Mouse (Mus musculus): Measurements from ENCODE around the gene Gbe1.

The Gbe1 gene

DNA sequence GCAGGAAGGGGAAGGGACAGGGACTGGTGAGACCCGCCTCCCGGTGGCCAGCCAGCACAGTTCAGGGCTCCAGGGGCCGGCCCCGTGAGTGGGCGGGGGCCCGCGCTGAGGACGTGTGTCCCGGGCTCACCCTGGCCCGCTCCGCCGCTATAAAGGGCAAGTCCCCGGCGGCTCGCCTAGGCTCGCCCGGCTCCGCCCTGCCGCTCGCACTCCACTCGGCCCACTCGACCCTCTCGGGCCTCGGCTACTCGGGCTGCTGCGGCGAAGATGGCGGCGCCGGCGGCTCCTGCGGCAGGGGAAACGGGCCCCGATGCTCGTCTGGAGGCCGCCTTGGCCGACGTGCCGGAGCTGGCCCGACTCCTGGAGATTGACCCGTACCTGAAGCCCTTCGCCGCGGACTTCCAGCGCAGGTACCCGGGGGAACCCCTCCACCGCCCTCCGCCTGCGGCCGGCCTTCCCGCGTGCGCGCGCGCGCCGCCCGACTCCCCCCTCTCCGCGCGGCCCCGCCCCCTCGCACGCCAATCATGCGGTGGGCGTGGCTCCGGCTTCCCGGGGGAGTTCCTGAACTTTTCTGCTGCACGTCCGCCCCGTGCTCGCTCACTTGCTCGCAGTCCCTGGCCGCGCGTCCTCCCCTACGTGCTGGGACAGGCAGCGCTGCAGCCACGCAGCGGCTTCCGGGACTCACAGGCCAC lies at the start of gene Gbe1:
Gene Gbe1, plus strand, starts transcription at position 64 of the 692 bp plus-strand sequence.
- in situ Hi-C loops (cut with MseI, MboI), result loop anchor here in 1 of 2 experiments (25.0 kb wide), 1 partner anchor 248 kb away; no protein-coding TSS in a partner anchor

DNA sequence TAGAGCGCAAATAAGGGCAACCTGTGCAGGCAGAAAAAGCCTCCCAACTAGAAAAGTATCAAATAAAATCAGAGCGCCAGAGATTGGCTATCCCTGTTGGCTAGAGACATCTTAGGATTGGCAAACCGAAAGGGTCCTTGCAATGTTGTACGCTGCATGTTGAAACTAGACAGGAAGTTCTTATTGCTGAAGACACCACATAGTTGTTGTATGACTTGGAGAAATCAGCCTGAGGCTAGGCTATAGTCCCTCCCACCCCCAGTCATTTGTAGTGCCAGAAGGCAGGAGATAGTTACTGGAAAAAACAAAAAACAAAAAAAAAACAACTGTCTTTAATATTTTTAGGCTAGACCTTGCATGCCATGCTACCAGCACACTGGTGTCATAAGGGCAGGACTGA lies 3.1 kb upstream of the Gbe1 start:
- in situ Hi-C loops (cut with MseI, MboI), result loop anchor here in 1 of 2 experiments (25.0 kb wide), 1 partner anchor 252 kb away; no protein-coding TSS in a partner anchor

DNA sequence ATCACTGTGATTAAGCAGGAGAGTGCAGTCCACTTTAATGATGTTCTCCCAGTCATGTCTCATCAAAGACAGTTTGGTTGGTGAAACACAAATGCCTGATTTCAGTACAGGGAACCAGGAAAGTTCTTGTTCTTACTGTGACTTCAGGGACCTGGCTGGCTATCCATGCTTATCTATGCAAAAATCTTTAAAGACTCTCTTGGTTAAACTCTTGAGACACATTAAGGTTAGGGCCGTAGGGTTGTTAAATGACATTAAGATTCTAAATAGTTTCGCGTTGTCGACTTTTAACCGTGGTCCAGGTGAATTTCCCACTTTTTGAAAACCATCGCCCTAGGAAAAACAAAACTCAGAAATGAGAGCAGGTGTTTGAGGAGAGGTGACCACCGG lies 258 bp upstream of the Gbe1 start:
- in situ Hi-C loops (cut with MseI, MboI), result loop anchor here in 1 of 2 experiments (25.0 kb wide), 1 partner anchor 249 kb away; no protein-coding TSS in a partner anchor

DNA sequence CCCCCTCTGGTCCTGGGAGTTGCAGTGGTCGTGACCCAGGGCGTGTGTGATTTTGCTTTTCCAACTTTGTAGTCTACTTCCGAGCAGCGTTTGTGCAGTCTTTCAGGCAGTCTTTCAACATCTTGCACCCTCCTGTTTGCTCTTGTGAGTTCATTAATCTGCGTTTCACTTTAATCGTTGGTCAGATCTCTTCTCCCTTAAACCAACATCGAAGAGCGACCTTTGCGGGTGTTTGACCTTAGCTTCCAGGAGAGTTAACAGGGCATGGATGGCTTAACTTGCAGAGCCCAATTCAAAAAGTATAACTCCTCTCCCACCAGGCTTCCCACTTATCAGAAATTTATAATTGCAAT lies 805 bp downstream of the Gbe1 start:
- in situ Hi-C loops (cut with MseI, MboI), result loop anchor here in 1 of 2 experiments (25.0 kb wide), 1 partner anchor 248 kb away; no protein-coding TSS in a partner anchor

DNA sequence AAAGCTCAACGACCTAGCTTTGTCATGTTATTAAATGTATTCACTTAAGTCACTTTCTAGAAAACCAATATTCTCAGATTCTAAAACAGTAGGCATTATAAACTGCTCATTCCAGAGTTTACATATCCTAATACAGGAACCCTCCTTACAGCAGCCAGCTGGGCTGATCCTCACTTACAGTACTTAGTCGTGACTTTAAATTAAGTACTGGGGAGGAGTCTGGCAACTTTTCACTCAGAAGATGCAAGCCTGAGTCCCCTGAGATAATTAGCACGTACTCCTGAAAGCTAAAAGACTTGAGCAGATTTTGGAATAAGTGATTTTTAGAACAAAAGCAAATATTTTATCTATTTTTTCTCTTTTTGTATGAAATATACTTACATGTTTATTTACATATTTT lies 1.5 kb downstream of the Gbe1 start:
- in situ Hi-C loops (cut with MseI, MboI), result loop anchor here in 1 of 2 experiments (25.0 kb wide), 1 partner anchor 247 kb away; no protein-coding TSS in a partner anchor

DNA sequence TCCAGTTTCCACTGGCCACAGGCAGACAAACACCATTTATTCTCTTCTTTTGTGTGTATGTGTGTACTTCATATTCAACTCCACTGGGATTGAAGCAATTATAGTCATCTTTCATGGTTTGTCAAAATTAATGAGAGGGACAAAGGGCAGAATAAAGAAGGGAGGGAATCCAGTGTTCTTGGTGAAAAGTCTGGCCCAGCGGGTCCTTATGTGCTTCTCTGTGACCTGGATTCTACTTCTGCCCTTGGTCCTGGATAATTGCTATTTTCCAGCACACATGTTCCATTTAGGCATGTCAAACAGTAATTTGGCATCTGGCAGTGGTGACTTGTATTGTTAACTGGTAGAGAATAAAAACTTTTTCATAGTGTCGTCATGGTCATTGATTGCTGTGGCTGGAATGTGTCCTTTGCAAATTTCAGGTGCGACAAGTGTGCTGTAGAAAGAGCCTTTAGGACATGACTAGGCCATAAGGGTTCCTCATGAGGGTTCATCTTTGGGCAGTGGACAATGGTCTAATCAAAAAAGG lies 2.2 kb downstream of the Gbe1 start:
- in situ Hi-C loops (cut with MseI, MboI), result loop anchor here in 1 of 2 experiments (25.0 kb wide), 1 partner anchor 246 kb away; no protein-coding TSS in a partner anchor

DNA sequence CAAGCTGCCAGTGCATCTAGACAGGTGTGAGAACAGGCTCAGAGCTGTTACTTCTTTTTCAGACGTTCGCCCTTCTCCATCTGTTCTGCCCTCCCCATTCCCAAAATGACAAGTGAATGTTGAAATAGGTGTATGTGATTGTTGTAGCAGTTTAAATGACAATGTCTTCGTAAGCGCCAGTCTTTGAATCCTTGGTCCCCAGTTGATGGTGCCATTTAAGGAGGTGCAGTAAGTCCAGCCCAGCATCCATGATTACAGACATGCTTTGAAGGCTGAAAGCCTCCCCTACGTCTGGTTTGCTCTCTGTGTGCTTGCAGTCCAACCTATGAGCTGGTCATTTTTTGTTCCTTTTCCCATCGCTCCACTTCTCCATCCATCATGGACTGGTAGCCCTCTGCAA lies 5.6 kb downstream of the Gbe1 start:
- in situ Hi-C loops (cut with MseI, MboI), result loop anchor here in 1 of 2 experiments (25.0 kb wide), 1 partner anchor 243 kb away; no protein-coding TSS in a partner anchor

DNA sequence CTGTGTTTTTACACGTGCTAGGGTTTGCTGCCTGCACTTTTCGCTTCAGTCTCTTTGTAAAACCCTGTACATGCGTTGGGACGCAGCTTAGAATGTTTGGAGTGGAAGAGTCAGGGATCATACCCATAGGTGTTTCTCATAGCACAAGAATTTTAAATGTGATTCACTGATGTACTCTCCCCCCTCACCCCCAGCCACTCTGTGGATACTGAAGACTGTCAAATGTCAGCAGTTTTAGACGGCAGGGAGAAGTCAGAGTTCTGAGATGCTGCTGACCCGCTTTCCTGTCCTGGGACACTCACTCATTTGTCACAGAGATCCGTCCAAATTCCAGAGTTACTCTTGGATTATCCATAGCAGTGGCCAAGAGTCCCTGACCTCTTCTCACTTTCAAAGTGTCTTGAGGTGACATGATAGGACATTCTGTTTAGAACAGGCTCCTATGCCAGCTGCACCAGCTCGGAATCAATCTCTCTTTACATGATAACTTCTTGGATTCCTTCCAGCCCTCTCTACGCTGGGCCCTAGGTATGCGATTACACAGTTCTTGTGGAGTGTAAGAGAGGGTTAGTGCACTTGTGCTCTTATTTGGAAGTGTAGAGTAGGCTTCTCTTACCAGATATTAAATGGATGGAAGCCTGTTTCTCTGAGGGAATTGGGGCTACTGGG lies 7.0 kb downstream of the Gbe1 start:
- in situ Hi-C loops (cut with MseI, MboI), result loop anchor here in 1 of 2 experiments (25.0 kb wide), 1 partner anchor 242 kb away; no protein-coding TSS in a partner anchor

DNA sequence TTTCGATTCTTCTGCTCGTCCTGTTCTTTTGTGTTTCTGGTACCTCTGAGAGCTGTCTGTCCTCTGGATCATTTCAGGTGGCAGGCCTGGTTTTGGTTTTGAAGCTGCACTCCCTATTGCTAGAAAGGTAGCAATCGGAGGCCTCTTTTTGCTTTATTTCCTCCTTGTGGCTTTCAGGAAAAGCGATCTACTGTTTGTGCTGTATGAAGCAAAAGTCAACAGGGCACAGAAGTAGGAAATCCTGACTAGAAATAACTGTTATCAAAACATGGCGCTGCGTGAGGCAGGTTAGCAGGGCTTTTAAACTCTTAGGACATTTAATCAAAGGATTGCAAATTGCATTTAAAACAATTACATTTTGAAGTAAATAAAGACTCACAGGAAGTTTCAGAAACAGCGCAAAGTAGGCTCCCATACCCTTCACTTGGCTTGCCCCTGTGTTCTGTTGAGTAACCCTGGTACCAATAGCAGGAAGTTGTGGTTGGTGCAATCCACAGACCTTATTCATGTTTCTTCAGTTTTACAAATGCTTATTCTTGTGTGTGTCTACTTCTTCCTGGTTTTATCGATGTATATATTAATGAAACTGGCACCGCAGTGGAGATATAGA lies 12.7 kb downstream of the Gbe1 start:
- in situ Hi-C loops (cut with MseI, MboI), result no loop called here

DNA sequence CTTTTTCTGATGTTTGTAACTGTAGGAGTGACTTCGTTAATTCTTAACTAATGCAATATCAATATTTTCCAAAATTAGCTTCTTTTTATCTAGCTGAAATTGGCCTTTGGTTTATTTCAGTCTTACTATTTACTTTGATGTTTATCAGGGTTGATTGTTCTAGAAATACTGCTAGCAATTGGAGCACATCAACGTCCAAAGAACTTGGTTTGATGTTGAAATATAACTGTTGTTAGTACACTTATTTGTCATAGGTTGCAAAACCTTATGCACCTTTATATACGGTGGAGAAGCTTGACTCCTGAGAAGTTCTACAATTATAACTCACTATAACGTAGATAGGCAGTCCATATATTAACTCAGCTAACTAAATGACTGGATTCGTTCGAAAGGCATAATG lies 14.8 kb downstream of the Gbe1 start:
- in situ Hi-C loops (cut with MseI, MboI), result no loop called here

DNA sequence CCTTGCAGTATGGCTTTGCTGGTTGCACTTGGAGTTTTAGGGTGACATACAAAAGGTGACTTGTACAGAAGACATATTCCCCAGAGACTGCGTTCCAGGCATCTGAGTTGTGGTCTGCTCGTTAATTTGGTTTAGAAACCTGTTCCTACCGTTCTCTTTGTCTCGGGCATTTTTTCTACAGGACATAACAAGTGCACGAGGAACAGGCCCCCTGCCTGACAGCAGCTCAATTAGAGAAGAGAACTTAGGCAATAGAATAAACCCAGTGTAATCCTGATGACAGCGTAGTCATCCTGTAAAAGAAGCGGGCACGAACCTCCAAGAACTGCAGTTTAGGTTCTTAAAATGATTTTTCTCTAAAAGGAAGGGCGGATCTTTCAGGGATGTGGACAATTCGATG lies 15.3 kb downstream of the Gbe1 start:
- in situ Hi-C loops (cut with MseI, MboI), result no loop called here

DNA sequence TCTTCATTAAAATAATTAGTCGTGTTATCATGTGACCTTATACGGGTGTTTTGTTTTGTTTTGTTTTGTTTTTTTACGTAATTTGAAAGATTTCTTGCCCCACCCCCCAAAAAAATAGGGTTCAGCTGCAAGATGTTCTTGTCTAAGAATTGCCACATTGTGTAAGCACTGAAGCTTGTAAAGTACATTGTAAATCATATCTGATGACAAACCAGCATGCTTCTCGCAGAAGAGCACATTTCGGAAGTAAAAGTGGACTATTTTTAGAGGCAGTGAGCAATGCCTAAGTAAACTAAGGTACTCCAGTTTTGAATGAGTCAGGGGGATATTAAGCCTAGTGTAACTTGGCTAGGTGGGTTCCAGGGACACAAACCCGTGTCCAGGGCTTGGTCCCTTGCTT lies 15.7 kb downstream of the Gbe1 start:
- in situ Hi-C loops (cut with MseI, MboI), result no loop called here

DNA sequence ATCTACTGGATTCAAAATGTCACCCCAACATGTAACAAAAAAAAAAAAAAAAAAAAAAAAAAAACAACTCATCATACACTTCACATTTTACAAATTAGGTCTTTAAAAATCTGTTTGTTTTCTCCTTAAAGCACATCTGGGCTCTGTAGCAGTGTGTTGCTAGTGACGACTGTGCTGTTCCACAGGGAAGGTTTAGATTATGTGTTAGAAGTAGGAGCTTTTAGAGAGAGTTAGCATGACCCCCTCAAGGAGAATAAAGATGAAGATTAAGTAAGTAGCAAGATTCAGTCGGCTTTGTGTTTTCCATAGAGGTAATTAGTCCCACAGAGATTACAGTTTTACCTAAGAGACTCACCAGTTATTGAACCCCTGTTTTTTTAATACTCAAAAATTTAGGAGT lies 16.3 kb downstream of the Gbe1 start:
- in situ Hi-C loops (cut with MseI, MboI), result no loop called here

DNA sequence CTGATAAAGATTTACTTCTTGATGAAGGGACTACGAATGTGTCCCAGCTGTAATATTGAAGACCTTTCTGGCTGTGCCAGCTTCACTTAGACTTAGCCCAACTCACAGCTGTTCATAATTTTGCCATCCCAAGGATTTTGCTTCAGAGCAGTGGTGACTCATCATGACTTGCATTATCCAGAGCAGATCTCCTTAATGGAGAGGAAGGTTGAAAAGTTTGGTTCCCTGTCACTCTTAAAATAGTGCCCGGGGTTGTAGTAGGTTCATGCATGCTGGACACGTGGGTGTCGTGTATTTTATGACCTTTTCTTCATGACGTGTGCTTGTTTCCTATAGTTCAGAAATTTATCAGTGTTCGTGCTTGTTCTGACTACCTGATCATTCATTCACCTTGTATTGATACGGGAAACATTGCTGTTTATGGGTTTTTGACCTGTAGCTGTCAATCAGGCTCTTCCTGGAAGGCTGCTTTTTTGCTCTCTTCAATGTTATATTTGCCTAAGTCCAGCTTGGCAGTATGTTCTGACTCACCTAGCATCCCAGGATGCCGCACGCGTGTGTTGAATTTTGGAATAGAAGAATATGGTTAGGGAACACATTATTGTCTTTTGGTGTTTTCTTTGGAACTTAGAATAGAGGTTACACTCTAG lies 17.0 kb downstream of the Gbe1 start:
- in situ Hi-C loops (cut with MseI, MboI), result no loop called here

DNA sequence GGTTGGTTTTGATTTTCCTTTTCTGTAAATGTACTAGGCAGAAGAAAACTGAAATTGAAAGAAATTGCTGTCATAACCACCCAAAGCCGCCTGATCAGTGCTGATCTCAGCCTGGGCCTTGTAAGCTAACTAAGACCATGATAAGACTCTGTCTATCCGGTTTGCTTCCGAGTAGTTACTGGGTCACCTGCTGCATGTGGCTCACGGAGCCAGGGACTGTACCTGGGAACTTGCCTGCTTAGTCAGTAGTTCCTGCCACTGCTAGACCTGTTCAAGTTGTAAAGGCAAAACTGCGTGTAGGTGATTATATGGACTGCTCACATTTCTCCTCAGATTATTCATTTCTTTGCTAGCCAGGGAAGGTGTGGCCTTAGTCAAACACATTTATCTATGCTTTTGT lies 21.1 kb downstream of the Gbe1 start:
- in situ Hi-C loops (cut with MseI, MboI), result no loop called here

DNA sequence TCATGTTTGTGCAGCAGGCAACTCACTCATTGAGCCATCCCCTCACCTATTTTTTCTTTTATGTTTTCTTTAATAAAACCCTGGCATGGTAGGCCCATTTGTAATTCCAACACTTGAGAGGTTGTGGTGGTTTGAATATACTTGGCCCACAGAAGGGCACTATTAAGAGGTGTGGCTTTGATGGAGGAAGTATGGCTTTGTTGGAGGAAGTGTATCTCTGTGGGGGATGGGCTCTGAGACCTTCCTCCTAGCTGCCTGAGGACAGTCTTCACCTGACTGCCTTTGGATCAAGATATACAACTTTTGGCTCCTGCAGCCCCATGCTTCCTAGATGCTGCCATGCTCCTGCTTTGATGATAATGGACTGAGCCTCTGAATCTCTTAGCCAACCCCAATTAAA lies 21.7 kb downstream of the Gbe1 start:
- in situ Hi-C loops (cut with MseI, MboI), result no loop called here

DNA sequence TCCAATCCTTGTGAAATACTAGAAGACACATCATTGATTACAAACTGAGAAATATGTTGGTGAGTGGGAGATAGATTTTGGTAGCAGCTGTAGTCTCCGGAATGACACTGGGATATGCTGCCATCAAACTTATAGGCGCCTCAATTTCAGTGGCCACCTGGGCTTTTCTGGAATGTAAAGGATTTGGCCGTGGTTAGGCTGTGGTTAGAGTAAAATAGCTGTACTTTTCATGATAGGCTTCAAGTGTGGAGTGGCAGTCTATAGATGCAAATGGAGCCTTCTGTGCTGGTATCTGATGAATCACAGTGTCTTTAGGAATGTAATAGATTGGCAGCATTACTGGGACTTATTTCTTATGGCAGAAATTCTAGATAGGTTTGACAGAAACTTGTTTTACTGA lies 23.9 kb downstream of the Gbe1 start:
- in situ Hi-C loops (cut with MseI, MboI), result no loop called here

DNA sequence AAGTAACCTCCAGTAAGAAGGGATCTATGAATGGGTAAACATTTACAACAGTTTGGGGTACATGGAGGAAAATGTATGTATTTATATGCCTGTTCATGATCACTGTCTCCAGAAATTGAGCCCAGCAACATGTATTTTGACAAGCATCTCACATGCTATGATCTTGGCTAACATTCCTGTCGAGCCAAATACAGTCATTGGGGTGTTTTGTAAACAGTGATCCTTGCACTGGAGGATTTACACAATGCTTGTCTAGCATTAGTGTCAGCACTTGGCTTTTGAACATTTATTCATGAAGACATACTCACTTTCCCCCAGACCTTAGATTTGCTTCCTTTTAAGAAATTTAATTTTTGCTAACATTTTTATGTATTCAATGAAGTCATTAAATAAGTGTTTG lies 30.7 kb downstream of the Gbe1 start:
- in situ Hi-C loops (cut with MseI, MboI), result no loop called here

DNA sequence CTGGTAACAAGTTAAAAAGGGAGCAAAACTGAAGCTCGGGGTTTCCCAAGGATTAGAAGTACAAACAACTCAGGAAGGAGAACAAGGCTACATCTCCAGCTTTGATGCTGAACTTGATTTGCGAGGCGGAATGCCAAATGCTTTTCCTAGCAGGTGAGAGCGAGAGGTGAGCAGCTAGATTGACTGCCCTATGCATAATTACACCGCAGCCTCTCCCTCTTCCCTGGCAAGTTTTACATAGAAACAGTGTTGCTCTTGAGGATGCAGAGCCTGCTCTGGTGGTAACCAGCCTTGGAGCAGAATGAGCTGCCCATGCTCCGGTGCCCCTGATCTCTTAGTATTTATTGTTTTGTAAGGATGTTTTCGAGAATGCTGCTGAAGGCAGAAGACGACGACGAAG lies 31.9 kb downstream of the Gbe1 start:
- in situ Hi-C loops (cut with MseI, MboI), result no loop called here

DNA sequence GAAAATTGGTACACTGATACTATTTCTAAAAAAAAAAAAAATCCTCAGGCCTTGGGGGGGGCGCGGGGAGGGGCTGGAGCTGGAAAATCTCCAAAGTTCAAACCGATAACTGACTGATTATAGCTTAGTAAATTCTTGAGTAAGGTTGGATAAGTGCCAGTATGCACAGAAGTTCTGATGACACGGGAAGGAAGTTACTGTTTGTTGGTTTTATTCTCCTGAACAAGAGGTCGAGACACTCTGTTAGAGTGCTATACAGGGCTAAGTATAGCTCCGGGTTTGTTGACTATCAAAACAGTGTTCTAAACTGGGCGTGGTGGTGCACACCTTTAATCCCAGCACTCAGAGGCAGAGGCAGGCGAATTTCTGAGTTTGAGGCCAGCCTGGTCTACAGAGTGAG lies 36.3 kb downstream of the Gbe1 start:
- in situ Hi-C loops (cut with MseI, MboI), result no loop called here

DNA sequence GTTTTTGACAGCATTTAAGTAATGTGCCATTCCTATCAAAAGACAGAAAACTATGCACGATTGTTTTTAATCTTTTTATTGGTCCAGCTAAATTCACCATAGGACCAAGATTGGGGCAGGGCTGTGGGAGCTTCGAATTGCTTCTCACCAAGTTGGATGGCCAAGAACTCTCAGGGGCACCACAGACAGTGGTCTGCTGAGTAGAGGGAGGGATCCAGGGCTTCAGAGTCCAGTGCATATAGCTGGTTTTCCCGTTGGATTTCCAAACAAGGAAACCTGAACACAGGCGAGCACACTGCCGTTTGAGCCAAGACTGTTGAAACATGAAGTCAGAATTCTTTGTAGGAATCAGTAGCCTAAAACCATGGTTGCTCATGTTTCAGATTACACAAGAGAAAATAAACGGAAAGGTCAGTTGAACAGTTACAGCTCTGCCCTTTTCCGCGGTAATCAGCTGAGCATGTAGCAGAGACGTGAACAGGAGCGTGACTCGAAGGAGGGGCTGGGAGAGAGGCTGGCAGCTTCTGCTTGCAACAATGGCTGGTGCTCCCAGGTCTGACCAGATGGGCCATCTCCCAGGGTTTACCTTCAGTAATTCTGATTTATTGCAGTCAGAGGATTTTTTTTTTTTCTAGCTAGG lies 38.0 kb downstream of the Gbe1 start:
- in situ Hi-C loops (cut with MseI, MboI), result no loop called here

Data from mouse trophoblast stem cell (cell line).